Mouse (Mus musculus) embryonic facial prominence, embryonic 12.5 days (tissue): Measurements from ENCODE around the gene Vsx1. TPM values are rescaled to one million over a fixed set of nuclear protein-coding genes. Genes with fewer than 3 reads are reported as not detected.
A peak's percentile ranks its signal among the peaks of the same experiment; 100 is the strongest.

Experiments
- ATAC-seq: fragments of 200-750 bp; cut with Nextera tagmentation; 2 replicates; pipeline ENCODE4 v1.8.0; 2017; ENCODE audit not compliant: insufficient number of reproducible peaks, insufficient read depth, low FRiP score, low TSS enrichment
- H3K27ac ChIP-seq: fragments of 300-500 bp; sonication (generic); 2 replicates; pipeline ENCODE4 v1.5.1; 2016; ENCODE audit warnings: mild to moderate bottlenecking
- H3K27me3 ChIP-seq: fragments of 300-500 bp; sonication (generic); 2 replicates; pipeline ENCODE4 v1.6.1; 2016; ENCODE audit warnings: mild to moderate bottlenecking, moderate library complexity
- H3K36me3 ChIP-seq: fragments of 300-500 bp; sonication (generic); 2 replicates; pipeline ENCODE4 v1.6.1; 2016; ENCODE audit warnings: mild to moderate bottlenecking
- H3K4me1 ChIP-seq: fragments of 300-500 bp; sonication (generic); 2 replicates; pipeline ENCODE4 v1.6.1; 2016
- H3K4me2 ChIP-seq: fragments of 300-500 bp; sonication (generic); replicated peaks from 2 replicates; pipeline ENCODE4 v1.6.1; 2016; ENCODE audit warnings: mild to moderate bottlenecking, moderate library complexity
- H3K4me3 ChIP-seq: fragments of 300-500 bp; sonication (generic); 2 replicates; pipeline ENCODE4 v1.5.1; 2016; ENCODE audit warnings: mild to moderate bottlenecking
- H3K9ac ChIP-seq: fragments of 300-500 bp; sonication (generic); 2 replicates; pipeline ENCODE4 v1.6.1; 2016; ENCODE audit warnings: mild to moderate bottlenecking, moderate library complexity
- H3K9me3 ChIP-seq: fragments of 300-500 bp; sonication (generic); 2 replicates; pipeline ENCODE4 v1.6.1; 2016; ENCODE audit warnings: mild to moderate bottlenecking, moderate library complexity
- WGBS: fragments of 180-500 bp; shearing (Covaris S2); methylation state at CpG from one replicate; pipeline ENCODE4 v1.1.7; 2016; 5-methylcytosine and 5-hydroxymethylcytosine counted together
- polyA plus RNA-seq: library from polyadenylated mRNA; unstranded; fragments of >200 nt; fragmentation: Nextera tagmentation; extraction: Ambion mirVana; gene quantifications from 2 replicates; pipeline ENCODE4 v1.2.1, GENCODE M21; 2016

The Vsx1 gene
- polyA plus RNA-seq = not detected in 2 replicates

- peaks cover 6% of the 10 kb centered on the region for H3K4me1 ChIP-seq
- ATAC-seq = 0 out of 2 replicates have a peak, but pooled peaks have one; percentile 14
- H3K27me3 ChIP-seq = peaks cover 75% of the 10 kb centered on the region
- peak within 1 kb of the TSS; percentile 63 for H3K4me2 ChIP-seq
- peak within 1 kb of the TSS; percentile 33; the same call in 1 of the 2 replicates for H3K9ac ChIP-seq
- H3K9me3 ChIP-seq = no peaks in the 10 kb centered on the region
- H3K4me3 ChIP-seq = peak within 1 kb of the TSS; percentile 37
- no peaks in the 10 kb centered on the region for H3K36me3 ChIP-seq
- WGBS = 40% methylated on average over 16 of the region's 16 CpGs
- no peak within 1 kb of the TSS for H3K27ac ChIP-seq
These were observed at the start of gene Vsx1 for GRCm38 (mm10) chr2:150689223-150689800. Vsx1 (minus strand) TSS chr2:150689360.

- no peaks in the 10 kb centered on the region for H3K9me3 ChIP-seq
- H3K4me2 ChIP-seq = no peak overlapping the region
- H3K9ac ChIP-seq = no peak overlapping the region
- H3K4me3 ChIP-seq = no peak overlapping the region
- WGBS = 88% methylated on average over 9 of the region's 9 CpGs
- no peak overlapping the region for H3K27ac ChIP-seq
- no peak for ATAC-seq
- H3K27me3 ChIP-seq = no peaks in the 10 kb centered on the region
- no peaks in the 10 kb centered on the region for H3K4me1 ChIP-seq
- no peaks in the 10 kb centered on the region for H3K36me3 ChIP-seq
These were observed 48.7 kb upstream of the Vsx1 start for GRCm38 (mm10) chr2:150737881-150738280.

GRCm38 (mm10) chr2:150735756-150736576 lies 46.8 kb upstream of the Vsx1 start:
- Histone ChIP-seq H3K4me1 (no peaks in the 10 kb centered on the region), H3K9me3 (no peaks in the 10 kb centered on the region), H3K9ac (no peak overlapping the region), H3K4me3 (no peak overlapping the region), H3K4me2 (no peak overlapping the region), H3K27me3 (no peaks in the 10 kb centered on the region), H3K27ac (no peak overlapping the region), H3K36me3 (no peaks in the 10 kb centered on the region)
- WGBS = 52% methylated on average over 11 of the region's 11 CpGs
- peak; percentile 85 for ATAC-seq

DNA sequence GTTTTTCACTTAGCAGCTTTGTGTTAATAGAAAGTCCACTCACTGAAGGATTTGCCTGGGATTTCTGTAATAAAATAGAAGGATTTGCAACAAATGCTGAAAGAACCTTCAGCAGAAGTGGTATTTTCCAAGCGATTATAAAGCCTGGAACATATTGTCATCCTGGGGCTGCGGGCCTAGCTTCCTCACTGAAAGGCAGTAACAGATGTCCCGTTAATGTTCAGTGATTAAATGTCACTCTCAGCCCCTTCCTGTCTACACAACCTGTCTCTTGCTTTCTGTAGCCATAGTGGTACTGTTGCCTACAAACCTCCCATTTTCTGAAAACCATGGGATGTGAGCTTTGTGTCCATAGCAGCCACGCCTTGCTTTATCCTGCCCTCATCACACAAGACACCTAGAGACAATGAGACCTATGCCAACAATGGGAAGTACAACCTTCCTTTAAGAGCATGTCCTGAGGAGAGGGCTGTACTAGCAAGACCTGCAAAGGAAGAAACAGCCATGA lies 23.1 kb upstream of the Vsx1 start:
- no peaks in the 10 kb centered on the region for H3K36me3 ChIP-seq
- no peak overlapping the region for H3K4me2 ChIP-seq
- H3K4me3 ChIP-seq = no peak overlapping the region
- no peak overlapping the region for H3K27ac ChIP-seq
- H3K9me3 ChIP-seq = no peaks in the 10 kb centered on the region
- no peak for ATAC-seq
- H3K27me3 ChIP-seq = no peaks in the 10 kb centered on the region
- 74% methylated on average over 4 of the region's 4 CpGs for WGBS
- no peak overlapping the region for H3K9ac ChIP-seq
- H3K4me1 ChIP-seq = no peaks in the 10 kb centered on the region

GRCm38 (mm10) chr2:150691481-150692170 lies 2.5 kb upstream of the Vsx1 start:
- Histone ChIP-seq H3K27me3 (peaks cover 61% of the 10 kb centered on the region), H3K9me3 (no peaks in the 10 kb centered on the region), H3K4me3 (no peak overlapping the region), H3K4me1 (peaks cover 6% of the 10 kb centered on the region), H3K36me3 (no peaks in the 10 kb centered on the region), H3K9ac (no peak overlapping the region), H3K4me2 (no peak overlapping the region), H3K27ac (no peak overlapping the region)
- WGBS = 78% methylated on average over 6 of the region's 6 CpGs
- ATAC-seq = no peak

DNA sequence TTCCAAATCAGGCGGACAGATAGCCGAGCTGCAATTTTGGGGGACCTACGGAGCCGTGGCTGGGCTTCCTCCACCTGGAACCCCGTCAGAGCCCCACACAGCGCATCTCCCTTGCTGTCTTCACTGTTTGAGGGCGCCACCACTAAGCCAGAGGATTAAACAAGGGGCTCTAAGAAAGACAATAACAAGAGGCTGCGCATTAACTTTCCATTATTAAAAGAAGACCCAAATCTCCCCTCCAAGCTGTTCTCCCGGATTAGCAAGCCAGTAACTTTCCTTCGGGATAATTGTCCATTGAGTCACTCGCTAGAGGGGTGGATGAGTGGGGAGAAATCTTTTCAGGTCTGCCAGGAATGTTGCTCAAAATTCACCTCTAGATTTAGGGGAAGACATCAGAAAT lies 1.1 kb upstream of the Vsx1 start:
- Histone ChIP-seq H3K9ac (no peak overlapping the region), H3K27me3 (peaks cover 75% of the 10 kb centered on the region), H3K27ac (no peak overlapping the region), H3K36me3 (no peaks in the 10 kb centered on the region), H3K4me2 (no peak overlapping the region), H3K4me3 (no peak overlapping the region), H3K4me1 (peaks cover 6% of the 10 kb centered on the region), H3K9me3 (no peaks in the 10 kb centered on the region)
- WGBS = 3% methylated on average over 11 of the region's 11 CpGs
- ATAC-seq = no peak

GRCm38 (mm10) chr2:150688541-150689186 lies 496 bp downstream of the Vsx1 start:
- WGBS = under 1% methylated on average over 44 of the region's 44 CpGs
- Histone ChIP-seq H3K4me3 (peak overlapping the region; percentile 37), H3K36me3 (no peaks in the 10 kb centered on the region), H3K9ac (peak overlapping the region; percentile 33; the same call in 1 of the 2 replicates), H3K4me1 (peaks cover 6% of the 10 kb centered on the region), H3K4me2 (peak overlapping the region; percentile 63), H3K27me3 (peaks cover 75% of the 10 kb centered on the region), H3K9me3 (no peaks in the 10 kb centered on the region), H3K27ac (no peak overlapping the region)
- 0 out of 2 replicates have a peak, but pooled peaks have one; percentile 44 for ATAC-seq

- Histone ChIP-seq H3K4me1 (peaks cover 6% of the 10 kb centered on the region), H3K27ac (no peak overlapping the region), H3K36me3 (no peaks in the 10 kb centered on the region), H3K4me2 (peak overlapping the region; percentile 63), H3K4me3 (peak overlapping the region; percentile 37), H3K9me3 (no peaks in the 10 kb centered on the region), H3K27me3 (peaks cover 74% of the 10 kb centered on the region), H3K9ac (peak overlapping the region; percentile 33; the same call in 1 of the 2 replicates)
- 4% methylated on average over 23 of the region's 23 CpGs for WGBS
- ATAC-seq = no peak
These were observed 1.2 kb downstream of the Vsx1 start for GRCm38 (mm10) chr2:150687871-150688540.

GRCm38 (mm10) chr2:150685389-150685788 lies 3.8 kb downstream of the Vsx1 start:
- WGBS = 90% methylated on average over 9 of the region's 9 CpGs
- Histone ChIP-seq H3K4me2 (no peak overlapping the region), H3K9ac (no peak overlapping the region), H3K27ac (no peak overlapping the region), H3K4me3 (no peak overlapping the region), H3K27me3 (peaks cover 48% of the 10 kb centered on the region), H3K36me3 (no peaks in the 10 kb centered on the region), H3K9me3 (no peaks in the 10 kb centered on the region), H3K4me1 (peaks cover 6% of the 10 kb centered on the region)
- ATAC-seq = no peak

DNA sequence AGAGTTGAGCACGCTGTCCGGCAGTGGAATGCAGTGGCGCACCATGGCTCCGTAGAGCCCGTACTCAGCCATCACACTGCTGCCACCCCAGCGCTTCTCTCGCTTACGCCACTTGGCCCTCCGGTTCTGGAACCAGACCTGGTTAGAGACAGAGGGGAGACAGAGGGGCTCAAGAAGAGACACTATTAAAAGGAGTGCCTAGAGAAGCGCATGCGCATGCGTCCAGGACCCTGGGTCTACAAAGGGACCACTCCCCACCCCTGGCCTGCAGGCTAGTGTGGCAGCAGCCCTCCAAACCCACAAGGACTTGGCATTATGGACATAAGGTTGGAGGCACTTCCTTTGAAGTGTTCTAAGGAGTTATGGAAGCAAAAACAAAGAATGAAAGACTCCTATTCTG lies 4.7 kb downstream of the Vsx1 start:
- 82% methylated on average over 12 of the region's 12 CpGs for WGBS
- peaks cover 38% of the 10 kb centered on the region for H3K27me3 ChIP-seq
- no peaks in the 10 kb centered on the region for H3K9me3 ChIP-seq
- H3K9ac ChIP-seq = no peak overlapping the region
- no peaks in the 10 kb centered on the region for H3K36me3 ChIP-seq
- H3K4me3 ChIP-seq = no peak overlapping the region
- H3K4me1 ChIP-seq = peaks cover 6% of the 10 kb centered on the region
- H3K27ac ChIP-seq = no peak overlapping the region
- H3K4me2 ChIP-seq = no peak overlapping the region
- no peak for ATAC-seq

DNA sequence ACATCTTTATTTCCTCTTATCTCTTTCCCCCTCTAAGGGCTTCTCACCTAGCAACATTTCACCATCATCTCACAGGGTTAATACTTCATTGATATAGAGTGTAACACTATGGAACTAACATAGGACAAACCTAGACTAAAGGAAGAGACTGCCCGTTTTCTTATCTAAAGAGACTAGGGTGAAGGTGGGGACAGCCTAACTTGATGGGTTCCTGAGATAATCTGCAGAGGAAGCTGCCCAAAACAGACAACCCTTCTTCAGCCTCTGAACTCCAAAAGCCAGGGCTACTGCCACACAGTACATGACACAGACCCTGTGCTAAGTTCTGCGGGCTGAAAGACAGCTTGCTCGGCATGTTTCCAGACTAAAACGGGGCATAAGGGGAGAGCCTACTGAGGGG lies 7.6 kb downstream of the Vsx1 start:
- H3K27ac ChIP-seq = no peak overlapping the region
- ATAC-seq = no peak
- no peaks in the 10 kb centered on the region for H3K4me1 ChIP-seq
- H3K27me3 ChIP-seq = peaks cover 14% of the 10 kb centered on the region
- WGBS = 72% methylated on average over 4 of the region's 4 CpGs
- H3K4me2 ChIP-seq = no peak overlapping the region
- no peaks in the 10 kb centered on the region for H3K9me3 ChIP-seq
- no peak overlapping the region for H3K4me3 ChIP-seq
- H3K9ac ChIP-seq = no peak overlapping the region
- no peaks in the 10 kb centered on the region for H3K36me3 ChIP-seq
